20 mouse cellular contexts compared by ENCODE assay signal in the genomic region with DNA sequence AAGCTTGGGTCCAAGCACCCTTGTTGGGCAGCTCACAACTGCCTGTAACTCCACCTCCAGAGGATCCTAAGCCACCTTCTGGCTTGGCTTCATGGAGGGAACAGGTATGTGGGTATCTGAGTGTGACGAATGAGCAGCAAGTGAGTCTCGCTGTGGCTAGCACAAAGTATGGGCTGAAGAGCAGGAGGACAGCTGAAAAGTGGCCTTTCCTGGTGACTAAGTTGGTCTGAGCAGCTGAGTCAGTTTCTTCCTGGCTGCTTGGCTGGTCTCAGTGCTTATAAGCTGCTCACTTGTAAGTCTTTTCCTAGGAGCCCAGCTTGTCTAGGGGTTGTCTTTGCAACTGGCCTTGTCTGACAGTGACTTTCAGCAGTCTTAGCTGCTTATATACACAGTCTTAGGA. TPM values are rescaled to one million over a fixed set of nuclear protein-coding genes. Genes with fewer than 3 reads are reported as not detected.
DNase-seq lines count a peak whose midpoint lies in the region; ATAC-seq and TF ChIP-seq lines count a peak whose summit lies in the region.
"Had no signal": no experiment of that assay in that cellular context is flagged by ENCODE, and none has a peak within 500 bp of the region (broad histone marks: within the 10 kb centered on the region; RNA-seq: fewer than 3 reads in every experiment).

No protein-coding gene starts in this region.

- no peaks in the 10 kb centered on the region for H3K36me3 ChIP-seq in heart, embryonic 10.5 days
- H3K36me3 ChIP-seq: embryonic facial prominence, embryonic 12.5 days; forebrain, embryonic 15.5 days; hindbrain, embryonic 13.5 days had no signal

- in situ Hi-C loops in Patski (cut with MboI; ENCODE audit: low pct_unique_long_range_greater_than_20kb) = no loop called here

- CTCF ChIA-PET in Patski (lab: Charles Lee) = interaction anchor here (1.3 to 1.8 kb wide), 3 partner anchors 20 to 151 kb away, joined by 3 to 7 read pairs (median 3); a partner anchor contains a TSS

- TF ChIP-seq CTCF in Patski (IDR thresholded peaks at IDR 0.05) = no peak

- ATAC-seq in Patski = peak; percentile 28
- ATAC-seq: forebrain, embryonic 15.5 days; hindbrain, postnatal 0 days had no signal

- H3K4me1 ChIP-seq in heart, embryonic 10.5 days = peaks cover 8% of the 10 kb centered on the region

- POLR2A ChIA-PET in Patski (lab: Charles Lee) = interaction anchor here (2.5 kb wide), 1 partner anchor 11 kb away, joined by 8 read pairs; no protein-coding TSS in a partner anchor

- WGBS in heart, embryonic 10.5 days = 88% methylated on average over 2 of the region's 2 CpGs

- H3K27me3 ChIP-seq in heart, embryonic 10.5 days (ENCODE audit: insufficient read depth, poor library complexity, severe bottlenecking) = peaks cover 47% of the 10 kb centered on the region
- no peaks in the 10 kb centered on the region for H3K27me3 ChIP-seq in Patski

- DNase-seq in heart, embryonic 10.5 days (ENCODE audit: low spot score) = peak; percentile 66
- no peak for DNase-seq in heart, postnatal 4 days
- peak; percentile 56 for DNase-seq in 3T3-L1 (ENCODE audit: low read depth, low spot score)
- DNase-seq in Patski (ENCODE audit: low read depth, low spot score) = no peak
- DNase-seq in cerebellum, adult 11-12 months = no peak
- DNase-seq in cerebellum, adult 9-11 months = no peak
- no peak for DNase-seq in frontal cortex, postnatal 25 days (ENCODE audit: low spot score in 2 of 2)
- DNase-seq: adrenal gland, adult 2 months; adrenal gland, postnatal 25 days; B cell, adult 2 months; cerebellum, adult 8-10 months; cerebellum, postnatal 25 days; gastrocnemius, postnatal 14 days; heart, postnatal 10 days had no signal

- no peaks in the 10 kb centered on the region for H3K9me3 ChIP-seq in heart, embryonic 10.5 days
- H3K9me3 ChIP-seq: embryonic facial prominence, embryonic 12.5 days; forebrain, embryonic 15.5 days had no signal

- no peak overlapping the region for H3K27ac ChIP-seq in heart, embryonic 10.5 days
- H3K27ac ChIP-seq: embryonic facial prominence, embryonic 12.5 days; forebrain, embryonic 15.5 days; hindbrain, embryonic 13.5 days; hindbrain, postnatal 0 days had no signal

- H3K4me3 ChIP-seq in heart, embryonic 10.5 days = no peak overlapping the region
- H3K4me3 ChIP-seq: embryonic facial prominence, embryonic 12.5 days; forebrain, embryonic 15.5 days; hindbrain, embryonic 13.5 days had no signal

RNA-seq across cellular contexts. Expression of a gene that starts 6.5 kb away (rescaled TPM):
- polyA plus RNA-seq in heart, embryonic 10.5 days (2016; fragmentation: Nextera tagmentation; extraction: Ambion mirVana) = 3.3 and 4.9 TPM in 2 replicates
- 1 to 10 TPM; 4.1 to 4.5 TPM for total RNA-seq in heart, postnatal 4 days (2021)
- polyA plus RNA-seq in Patski (2021) = 4.6 TPM
- total RNA-seq: hematopoietic stem cell, adult 5-6 weeks; MEL had no signal

RNA-seq across cellular contexts. Expression of a gene that starts 27.3 kb away (rescaled TPM):
- 4.2 and 6.5 TPM in 2 replicates for polyA plus RNA-seq in heart, embryonic 10.5 days (2016; fragmentation: Nextera tagmentation; extraction: Ambion mirVana)
- 1 to 10 TPM; 2.4 to 3.2 TPM for total RNA-seq in heart, postnatal 4 days (2021)
- 0.63 TPM for polyA plus RNA-seq in Patski (2021)
- total RNA-seq: hematopoietic stem cell, adult 5-6 weeks had no signal

RNA-seq across cellular contexts. Expression of a gene that starts 50.2 kb away (rescaled TPM):
- polyA plus RNA-seq in heart, embryonic 10.5 days (2016; fragmentation: Nextera tagmentation; extraction: Ambion mirVana) = 0.05 and 0.08 TPM in 2 replicates
- under 1 TPM; 0.52 to 0.79 TPM for total RNA-seq in heart, postnatal 4 days (2021)
- polyA plus RNA-seq in Patski (2021) = 0.49 TPM
- total RNA-seq: hematopoietic stem cell, adult 5-6 weeks had no signal

Comparison
In these comparisons a context has a peak if more than half of its experiments do, and no peak if none do; other contexts are left out.
1. DNase-seq: peak in heart, embryonic 10.5 days (single experiment) and 3T3-L1 (single experiment); none in heart, postnatal 4 days (single experiment), Patski (single experiment), cerebellum, adult 11-12 months (single experiment), cerebellum, adult 9-11 months (single experiment) and frontal cortex, postnatal 25 days (0 of 2).